Mouse (Mus musculus): ENCODE measurements around the gene Kirrel2. TPM values are rescaled to one million over a fixed set of nuclear protein-coding genes. Genes with fewer than 3 reads are reported as not detected.

Gene Kirrel2
- polyA plus RNA-seq, 1 experiment from 2014 or later, result 1.3 TPM

GRCm38 (mm10) chr7:30412735-30413147 lies 44.7 kb downstream of the Kirrel2 start:
- Histone ChIP-seq H3K4me2 (no peak overlapping the region), H3K9ac (no peak overlapping the region), H3K27me3 (replicated peaks) (peaks cover 4% of the 10 kb centered on the region; the same call in 1 of the 2 replicates), H3K27ac (ENCODE audit: poor library complexity, severe bottlenecking) (no peak overlapping the region), H3K4me3 (no peak overlapping the region), H3K9me3 (replicated peaks) (no peaks in the 10 kb centered on the region), H3K4me1 (replicated peaks) (no peaks in the 10 kb centered on the region), H3K36me3 (no peaks in the 10 kb centered on the region)
- 50% methylated on average over 4 of the region's 4 CpGs for WGBS
- ATAC-seq (ENCODE audit: insufficient number of reproducible peaks, low FRiP score), result no peak

- 65% methylated on average over 3 of the region's 3 CpGs for WGBS
- H3K36me3 ChIP-seq, result no peaks in the 10 kb centered on the region
Measured at GRCm38 (mm10) chr7:30411023-30411422, 46.5 kb downstream of the Kirrel2 start.

GRCm38 (mm10) chr7:30409789-30410188 lies 47.7 kb downstream of the Kirrel2 start:
- no peaks in the 10 kb centered on the region for H3K36me3 ChIP-seq
- H3K9me3 ChIP-seq (replicated peaks), result no peaks in the 10 kb centered on the region
- no peak overlapping the region for H3K4me2 ChIP-seq
- WGBS, result 58% methylated on average over 2 of the region's 2 CpGs
- H3K27me3 ChIP-seq (replicated peaks), result peaks cover 4% of the 10 kb centered on the region; the same call in 1 of the 2 replicates
- ATAC-seq (ENCODE audit: insufficient number of reproducible peaks, low FRiP score), result no peak
- no peak overlapping the region for H3K4me3 ChIP-seq
- H3K27ac ChIP-seq (ENCODE audit: poor library complexity, severe bottlenecking), result no peak overlapping the region
- no peak overlapping the region for H3K9ac ChIP-seq
- H3K4me1 ChIP-seq (replicated peaks), result no peaks in the 10 kb centered on the region

More at GRCm38 (mm10) chr7:30411023-30411422, 46.5 kb downstream of the Kirrel2 start:
- H3K9me3 ChIP-seq (replicated peaks), result no peaks in the 10 kb centered on the region
- no peak overlapping the region for H3K4me2 ChIP-seq
- no peak overlapping the region for H3K9ac ChIP-seq
- no peaks in the 10 kb centered on the region for H3K4me1 ChIP-seq (replicated peaks)
- no peak overlapping the region for H3K4me3 ChIP-seq
- H3K27me3 ChIP-seq (replicated peaks), result peaks cover 4% of the 10 kb centered on the region; the same call in 1 of the 2 replicates
- no peak for ATAC-seq (ENCODE audit: insufficient number of reproducible peaks, low FRiP score)
- no peak overlapping the region for H3K27ac ChIP-seq (ENCODE audit: poor library complexity, severe bottlenecking)

- peaks cover 4% of the 10 kb centered on the region; the same call in 1 of the 2 replicates for H3K27me3 ChIP-seq (replicated peaks)
- no peaks in the 10 kb centered on the region for H3K4me1 ChIP-seq (replicated peaks)
- H3K36me3 ChIP-seq, result no peaks in the 10 kb centered on the region
- no peak overlapping the region for H3K27ac ChIP-seq (ENCODE audit: poor library complexity, severe bottlenecking)
- no peak overlapping the region for H3K4me3 ChIP-seq
- no peak overlapping the region for H3K4me2 ChIP-seq
- no peaks in the 10 kb centered on the region for H3K9me3 ChIP-seq (replicated peaks)
- WGBS, result 81% methylated on average over 3 of the region's 3 CpGs
- no peak for ATAC-seq (ENCODE audit: insufficient number of reproducible peaks, low FRiP score)
- H3K9ac ChIP-seq, result no peak overlapping the region
Measured at GRCm38 (mm10) chr7:30408639-30409038, 48.9 kb downstream of the Kirrel2 start.

GRCm38 (mm10) chr7:30402343-30402742 lies 55.1 kb downstream of the Kirrel2 start:
- H3K36me3 ChIP-seq, result no peaks in the 10 kb centered on the region
- H3K4me2 ChIP-seq, result no peak overlapping the region
- no peak for ATAC-seq (ENCODE audit: insufficient number of reproducible peaks, low FRiP score)
- no peak overlapping the region for H3K9ac ChIP-seq
- no peak overlapping the region for H3K4me3 ChIP-seq
- WGBS, result 59% methylated on average over 4 of the region's 4 CpGs
- H3K27me3 ChIP-seq (replicated peaks), result no peaks in the 10 kb centered on the region
- H3K27ac ChIP-seq (ENCODE audit: poor library complexity, severe bottlenecking), result no peak overlapping the region
- H3K4me1 ChIP-seq (replicated peaks), result no peaks in the 10 kb centered on the region
- H3K9me3 ChIP-seq (replicated peaks), result no peaks in the 10 kb centered on the region

- no peaks in the 10 kb centered on the region for H3K27me3 ChIP-seq (replicated peaks)
Measured at GRCm38 (mm10) chr7:30399671-30400070, 57.8 kb downstream of the Kirrel2 start.

More at GRCm38 (mm10) chr7:30399671-30400070, 57.8 kb downstream of the Kirrel2 start:
- no peak overlapping the region for H3K9ac ChIP-seq
- H3K9me3 ChIP-seq (replicated peaks), result no peaks in the 10 kb centered on the region
- no peak overlapping the region for H3K27ac ChIP-seq (ENCODE audit: poor library complexity, severe bottlenecking)
- WGBS, result 52% methylated on average over 7 of the region's 7 CpGs
- no peaks in the 10 kb centered on the region for H3K36me3 ChIP-seq
- no peak overlapping the region for H3K4me3 ChIP-seq
- H3K4me1 ChIP-seq (replicated peaks), result no peaks in the 10 kb centered on the region
- ATAC-seq (ENCODE audit: insufficient number of reproducible peaks, low FRiP score), result no peak
- no peak overlapping the region for H3K4me2 ChIP-seq

Other genes starting within 250 kb of the Kirrel2 start
- gene Polr2i, start 225.7 kb downstream of the Kirrel2 start, polyA plus RNA-seq (2016; fragmentation: Nextera tagmentation; extraction: Ambion mirVana), result 101 and 105 TPM in 2 replicates
- 155 and 162 TPM in 2 replicates for gene Tbcb, start 225.4 kb downstream of the Kirrel2 start, polyA plus RNA-seq (2016; fragmentation: Nextera tagmentation; extraction: Ambion mirVana)
- gene Ovol3, start 222.0 kb downstream of the Kirrel2 start, polyA plus RNA-seq (2016; fragmentation: Nextera tagmentation; extraction: Ambion mirVana), result not detected in 2 replicates
- gene Thap8, start 177.6 kb downstream of the Kirrel2 start, polyA plus RNA-seq (2016; fragmentation: Nextera tagmentation; extraction: Ambion mirVana), result 0.27 and 0.32 TPM in 2 replicates
- 9.3 and 9.9 TPM in 2 replicates for gene Wdr62, start 177.3 kb downstream of the Kirrel2 start, polyA plus RNA-seq (2016; fragmentation: Nextera tagmentation; extraction: Ambion mirVana)
- 17.2 and 20.2 TPM in 2 replicates for gene Clip3, start 166.0 kb downstream of the Kirrel2 start, polyA plus RNA-seq (2016; fragmentation: Nextera tagmentation; extraction: Ambion mirVana)
- gene Alkbh6, start 149.0 kb downstream of the Kirrel2 start, polyA plus RNA-seq (2016; fragmentation: Nextera tagmentation; extraction: Ambion mirVana), result 56.8 and 59.0 TPM in 2 replicates
- 18.4 and 19.5 TPM in 2 replicates for gene Syne4, start 142.9 kb downstream of the Kirrel2 start, polyA plus RNA-seq (2016; fragmentation: Nextera tagmentation; extraction: Ambion mirVana)
- 1.7 and 2.9 TPM in 2 replicates for gene E130208F15Rik, start 135.9 kb downstream of the Kirrel2 start, polyA plus RNA-seq (2016; fragmentation: Nextera tagmentation; extraction: Ambion mirVana)
- 16.7 and 17.0 TPM in 2 replicates for gene Sdhaf1, start 133.8 kb downstream of the Kirrel2 start, polyA plus RNA-seq (2016; fragmentation: Nextera tagmentation; extraction: Ambion mirVana)
- gene Lrfn3, start 94.9 kb downstream of the Kirrel2 start, polyA plus RNA-seq (2016; fragmentation: Nextera tagmentation; extraction: Ambion mirVana), result 2.3 and 2.8 TPM in 2 replicates
- 9.5 and 9.8 TPM in 2 replicates for gene Tyrobp, start 43.9 kb downstream of the Kirrel2 start, polyA plus RNA-seq (2016; fragmentation: Nextera tagmentation; extraction: Ambion mirVana)
- gene Hcst, start 37.8 kb downstream of the Kirrel2 start, polyA plus RNA-seq (2016; fragmentation: Nextera tagmentation; extraction: Ambion mirVana), result 1.1 TPM in 1 of 2 replicates, not detected in the other
- 0.95 and 1.3 TPM in 2 replicates for gene Nfkbid, start 36.0 kb downstream of the Kirrel2 start, polyA plus RNA-seq (2016; fragmentation: Nextera tagmentation; extraction: Ambion mirVana)
- 41.6 and 43.4 TPM in 2 replicates for gene Aplp1, start 12.2 kb downstream of the Kirrel2 start, polyA plus RNA-seq (2016; fragmentation: Nextera tagmentation; extraction: Ambion mirVana)
- gene Nphs1, start 625 bp upstream of the Kirrel2 start, polyA plus RNA-seq (2016; fragmentation: Nextera tagmentation; extraction: Ambion mirVana), result 0.06 and 0.23 TPM in 2 replicates
- gene Prodh2, start 35.9 kb upstream of the Kirrel2 start, polyA plus RNA-seq (2016; fragmentation: Nextera tagmentation; extraction: Ambion mirVana), result 1.00 TPM in 1 of 2 replicates, not detected in the other
- gene Arhgap33, start 77.4 kb upstream of the Kirrel2 start, polyA plus RNA-seq (2016; fragmentation: Nextera tagmentation; extraction: Ambion mirVana), result 10.1 and 10.9 TPM in 2 replicates
- gene Hspb6, start 94.5 kb upstream of the Kirrel2 start, polyA plus RNA-seq (2016; fragmentation: Nextera tagmentation; extraction: Ambion mirVana), result 30.5 and 31.6 TPM in 2 replicates
- 9.3 and 12.7 TPM in 2 replicates for gene Proser3, start 94.6 kb upstream of the Kirrel2 start, polyA plus RNA-seq (2016; fragmentation: Nextera tagmentation; extraction: Ambion mirVana)
- 31.1 and 34.8 TPM in 2 replicates for gene Lin37, start 102.1 kb upstream of the Kirrel2 start, polyA plus RNA-seq (2016; fragmentation: Nextera tagmentation; extraction: Ambion mirVana)
- 82.4 and 88.8 TPM in 2 replicates for gene U2af1l4, start 105.6 kb upstream of the Kirrel2 start, polyA plus RNA-seq (2016; fragmentation: Nextera tagmentation; extraction: Ambion mirVana)
- 10.5 and 10.6 TPM in 2 replicates for gene Gm49396, start 105.7 kb upstream of the Kirrel2 start, polyA plus RNA-seq (2016; fragmentation: Nextera tagmentation; extraction: Ambion mirVana)
- gene Psenen, start 105.9 kb upstream of the Kirrel2 start, polyA plus RNA-seq (2016; fragmentation: Nextera tagmentation; extraction: Ambion mirVana), result 115 and 124 TPM in 2 replicates
- gene Igflr1, start 107.7 kb upstream of the Kirrel2 start, polyA plus RNA-seq (2016; fragmentation: Nextera tagmentation; extraction: Ambion mirVana), result 2.7 and 3.7 TPM in 2 replicates
- gene Kmt2b, start 131.0 kb upstream of the Kirrel2 start, polyA plus RNA-seq (2016; fragmentation: Nextera tagmentation; extraction: Ambion mirVana), result 4.9 and 5.1 TPM in 2 replicates
- 0.09 and 0.44 TPM in 2 replicates for gene Zbtb32, start 141.2 kb upstream of the Kirrel2 start, polyA plus RNA-seq (2016; fragmentation: Nextera tagmentation; extraction: Ambion mirVana)
- gene Upk1a, start 155.2 kb upstream of the Kirrel2 start, polyA plus RNA-seq (2016; fragmentation: Nextera tagmentation; extraction: Ambion mirVana), result 0.44 and 2.5 TPM in 2 replicates
- 1,789 and 1,831 TPM in 2 replicates for gene Cox6b1, start 168.5 kb upstream of the Kirrel2 start, polyA plus RNA-seq (2016; fragmentation: Nextera tagmentation; extraction: Ambion mirVana)
- gene Etv2, start 178.2 kb upstream of the Kirrel2 start, polyA plus RNA-seq (2016; fragmentation: Nextera tagmentation; extraction: Ambion mirVana), result 1.1 and 1.4 TPM in 2 replicates
- 96.5 and 103 TPM in 2 replicates for gene Rbm42, start 192.6 kb upstream of the Kirrel2 start, polyA plus RNA-seq (2016; fragmentation: Nextera tagmentation; extraction: Ambion mirVana)
- gene Haus5, start 207.3 kb upstream of the Kirrel2 start, polyA plus RNA-seq (2016; fragmentation: Nextera tagmentation; extraction: Ambion mirVana), result 35.4 and 36.3 TPM in 2 replicates
- not detected in 2 replicates for gene Pmis2, start 213.9 kb upstream of the Kirrel2 start, polyA plus RNA-seq (2016; fragmentation: Nextera tagmentation; extraction: Ambion mirVana)
- gene 2200002J24Rik, start 241.2 kb upstream of the Kirrel2 start, polyA plus RNA-seq (2016; fragmentation: Nextera tagmentation; extraction: Ambion mirVana), result 1.2 and 1.5 TPM in 2 replicates